Mouse (Mus musculus): Measurements from ENCODE around the gene Traip.

Gene Traip

DNA sequence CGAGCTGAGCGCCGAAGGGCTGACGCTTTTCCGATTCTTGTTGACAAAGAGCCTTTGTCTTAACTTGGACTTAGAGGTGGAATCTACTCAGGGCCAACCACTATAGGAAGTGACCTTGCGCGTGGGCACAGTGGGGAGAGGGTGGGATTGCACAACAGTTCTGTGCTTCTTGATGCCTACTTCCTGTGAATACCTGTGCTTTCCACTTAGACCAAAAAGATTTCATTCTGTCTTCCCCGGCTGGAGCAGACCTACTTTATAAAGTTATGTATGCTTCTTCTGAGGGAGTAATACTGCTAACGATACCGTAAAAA, at the start of gene Traip:
Gene Traip, plus strand, starts transcription at position 215 of the 314 bp plus-strand sequence.
- no peak for DNase-seq (ENCODE audit: low spot score)

- DNase-seq (ENCODE audit: low spot score): peak; percentile 58
These were observed 48.9 kb upstream of the Traip start for GRCm38 (mm10) chr9:107900840-107901626.

- no peak for DNase-seq (ENCODE audit: low spot score)
These were observed 48.4 kb upstream of the Traip start for GRCm38 (mm10) chr9:107901627-107901914.

- peak; percentile 91 for DNase-seq (ENCODE audit: low spot score)
These were observed 45.2 kb upstream of the Traip start for GRCm38 (mm10) chr9:107904726-107905125.

GRCm38 (mm10) chr9:107906252-107906966, 43.5 kb upstream of the Traip start, which contains the start of gene Mst1r:
Gene Mst1r (plus strand): TSS chr9:107906873.
- peak; percentile 74 for DNase-seq (ENCODE audit: low spot score)

GRCm38 (mm10) chr9:107906967-107907800, 42.8 kb upstream of the Traip start:
- DNase-seq (ENCODE audit: low spot score): no peak

DNA sequence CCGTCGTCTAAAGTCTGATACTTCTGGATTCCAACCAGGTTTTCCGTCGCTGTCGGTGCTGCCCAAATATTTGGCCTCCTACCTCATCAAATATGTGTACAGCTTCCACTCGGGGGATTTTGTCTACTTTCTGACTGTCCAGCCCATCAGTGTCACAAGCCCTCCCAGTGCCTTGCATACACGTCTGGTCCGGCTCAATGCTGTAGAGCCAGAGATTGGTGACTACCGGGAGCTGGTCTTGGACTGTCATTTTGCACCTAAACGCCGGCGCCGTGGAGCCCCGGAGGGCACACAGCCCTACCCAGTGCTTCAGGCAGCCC, 42.2 kb upstream of the Traip start:
- DNase-seq (ENCODE audit: low spot score): no peak

GRCm38 (mm10) chr9:107908410-107909158, 41.4 kb upstream of the Traip start:
- DNase-seq (ENCODE audit: low spot score): no peak

DNA sequence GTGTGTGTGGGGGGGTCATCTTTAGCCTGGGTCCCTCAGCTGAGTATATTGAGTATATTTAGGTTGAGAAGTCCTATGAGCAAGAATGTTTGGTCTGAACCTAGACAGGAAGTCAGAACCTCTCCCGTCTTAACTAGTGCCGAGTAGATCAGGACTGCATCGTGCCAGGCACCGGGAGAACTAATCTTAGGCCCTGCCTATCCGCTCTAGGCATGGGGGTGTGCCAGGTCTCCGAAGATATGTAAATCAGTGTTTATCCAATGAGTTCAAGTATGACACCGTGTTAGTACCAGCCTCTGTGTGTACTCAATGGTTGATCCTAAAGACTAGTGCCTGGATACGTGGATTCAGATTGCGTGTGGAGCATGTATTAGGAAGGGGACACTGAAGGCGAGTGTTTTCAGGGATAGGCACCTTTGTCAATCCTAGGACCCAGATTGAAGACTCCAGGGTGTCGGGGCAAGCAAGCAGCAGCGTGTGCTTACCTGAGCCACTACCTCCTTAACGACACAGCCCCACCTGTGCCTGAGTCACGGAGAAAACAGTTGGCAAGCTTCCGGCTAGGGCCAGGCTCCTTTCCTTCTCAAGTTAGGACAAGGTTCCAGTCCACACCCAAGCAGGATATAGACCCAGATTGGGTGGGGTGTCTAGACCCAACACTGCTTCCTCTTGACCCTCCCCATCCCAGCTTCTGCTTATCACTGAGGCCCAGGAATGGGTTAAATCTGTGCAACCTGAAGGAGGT, 39.7 kb upstream of the Traip start:
- no peak for DNase-seq (ENCODE audit: low spot score)

DNA sequence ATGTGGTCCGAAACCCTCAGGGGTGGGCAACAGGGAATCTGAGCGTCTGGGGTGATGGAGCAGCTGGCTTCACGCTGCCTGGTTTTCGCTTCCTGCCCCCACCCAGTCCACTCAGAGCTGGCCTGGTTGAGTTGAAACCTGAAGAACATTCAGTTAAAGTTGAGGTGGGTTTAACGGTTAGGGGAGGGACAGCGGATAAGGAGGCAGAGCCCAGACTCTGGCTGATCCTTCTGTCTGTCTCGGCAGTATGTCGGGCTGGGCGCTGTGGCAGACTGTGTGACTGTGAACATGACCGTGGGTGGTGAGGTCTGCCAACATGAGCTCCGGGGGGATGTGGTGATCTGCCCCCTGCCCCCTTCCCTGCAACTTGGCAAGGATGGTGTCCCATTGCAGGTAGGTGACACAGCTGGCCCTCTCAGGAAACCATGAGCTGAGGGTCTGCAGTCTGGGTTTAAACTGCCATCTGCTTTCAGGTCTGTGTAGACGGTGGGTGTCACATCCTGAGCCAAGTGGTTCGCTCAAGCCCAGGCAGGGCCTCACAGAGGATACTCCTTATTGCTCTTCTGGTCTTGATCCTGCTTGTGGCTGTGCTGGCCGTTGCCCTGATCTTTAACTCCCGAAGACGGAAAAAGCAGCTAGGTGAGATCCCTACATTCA, 35.0 kb upstream of the Traip start:
- DNase-seq (ENCODE audit: low spot score): no peak

GRCm38 (mm10) chr9:107917895-107918608, 31.9 kb upstream of the Traip start:
- no peak for DNase-seq (ENCODE audit: low spot score)

GRCm38 (mm10) chr9:107918884-107919283, 31.1 kb upstream of the Traip start:
- no peak for DNase-seq (ENCODE audit: low spot score)

- no peak for DNase-seq (ENCODE audit: low spot score)
These were observed 30.5 kb upstream of the Traip start for GRCm38 (mm10) chr9:107919441-107919840.

- no peak for DNase-seq (ENCODE audit: low spot score)
These were observed 26.9 kb upstream of the Traip start for GRCm38 (mm10) chr9:107923021-107923420.

GRCm38 (mm10) chr9:107923956-107924355, 26.0 kb upstream of the Traip start:
- DNase-seq (ENCODE audit: low spot score): no peak

DNA sequence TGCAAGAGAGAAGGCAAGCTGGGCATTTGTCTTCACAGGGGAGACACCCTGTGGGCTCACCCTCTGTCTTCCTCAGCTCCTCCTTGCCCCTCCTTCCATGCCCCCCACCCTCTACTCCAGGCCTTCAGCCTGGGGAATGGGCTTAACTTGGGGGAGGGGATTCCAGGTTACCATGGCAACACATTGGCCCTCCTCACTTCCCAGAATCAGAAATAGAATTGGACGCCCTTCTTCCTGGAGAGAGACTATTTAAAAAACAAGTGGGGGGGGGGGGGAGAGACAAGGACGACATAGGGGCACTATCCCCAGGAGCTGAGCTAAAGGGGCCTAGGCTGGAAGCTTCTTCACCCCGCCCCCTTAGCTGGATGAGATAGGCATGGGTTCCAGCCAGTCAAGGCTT, 24.7 kb upstream of the Traip start:
- no peak for DNase-seq (ENCODE audit: low spot score)

DNA sequence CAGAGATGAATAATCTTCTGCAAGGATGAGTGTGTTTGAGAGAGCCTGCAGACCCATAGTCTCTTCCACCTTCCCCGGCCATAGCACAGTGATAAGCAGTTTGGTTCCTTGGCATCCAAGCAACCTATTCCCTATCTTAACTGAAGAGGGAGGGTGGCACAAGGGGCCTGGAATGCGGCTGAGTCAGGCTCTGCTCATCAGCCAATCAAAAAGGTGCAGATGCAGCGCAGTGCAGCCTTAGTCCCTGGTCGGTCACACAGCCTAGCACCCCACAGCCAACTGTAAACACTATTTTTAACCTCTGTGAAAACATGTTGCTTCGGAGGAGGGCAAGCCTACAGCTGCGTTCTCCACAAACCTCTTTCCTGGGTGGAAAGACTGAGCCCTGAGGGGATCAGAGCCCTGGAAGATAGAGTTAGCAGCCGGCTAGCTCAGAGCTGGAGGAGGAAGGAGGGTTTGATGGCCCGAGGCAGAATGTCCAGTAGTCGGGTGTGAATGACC, 23.0 kb upstream of the Traip start:
- DNase-seq (ENCODE audit: low spot score): no peak

- DNase-seq (ENCODE audit: low spot score): no peak
These were observed 22.2 kb upstream of the Traip start for GRCm38 (mm10) chr9:107927749-107928148.

DNA sequence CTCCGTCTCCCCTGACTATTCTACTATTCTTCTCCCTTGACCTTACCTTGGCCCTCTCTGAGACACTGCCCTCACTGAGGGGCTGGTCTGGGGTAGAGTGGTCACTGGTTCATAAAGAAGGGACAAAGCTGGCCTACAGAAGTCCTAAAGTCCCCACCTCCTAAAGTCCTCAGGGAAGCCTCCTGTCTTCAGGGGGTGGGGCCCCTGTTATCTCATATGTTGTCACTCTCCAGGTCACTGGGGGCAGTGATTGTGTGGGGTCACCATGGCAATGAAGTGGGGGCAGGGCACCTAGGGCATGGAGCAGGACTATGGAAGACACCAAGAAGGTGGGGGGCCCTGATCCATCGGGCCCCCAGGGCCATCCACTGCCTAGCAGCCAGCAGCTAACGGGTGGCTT, 21.8 kb upstream of the Traip start, which contains the start of gene Actl11:
Gene Actl11, plus strand, starts transcription at position 301 of the 400 bp plus-strand sequence.
- no peak for DNase-seq (ENCODE audit: low spot score)

DNA sequence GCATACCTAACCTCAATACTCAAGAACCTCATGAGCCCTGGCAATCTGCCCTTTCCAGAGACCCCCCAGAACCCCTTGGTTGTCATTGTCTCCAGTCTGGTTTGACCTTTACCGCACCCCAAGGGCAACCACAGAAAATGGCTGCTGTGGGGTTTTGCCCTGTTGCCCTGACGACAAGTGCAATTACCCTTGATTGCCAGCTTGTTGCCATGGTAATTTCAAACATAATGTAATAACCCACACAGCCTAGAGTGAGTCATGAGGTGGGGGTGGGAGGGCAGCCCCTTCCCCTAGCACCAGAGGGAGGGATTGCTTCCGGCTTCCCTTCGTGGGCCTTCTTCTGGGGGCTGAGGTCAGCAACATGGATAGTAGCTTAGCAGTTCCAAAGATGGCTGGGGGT, 17.7 kb upstream of the Traip start:
- DNase-seq (ENCODE audit: low spot score): no peak

All from ovary, postnatal 14 days (tissue).